9 mouse cellular contexts compared by ENCODE assay signal in the genomic region with DNA sequence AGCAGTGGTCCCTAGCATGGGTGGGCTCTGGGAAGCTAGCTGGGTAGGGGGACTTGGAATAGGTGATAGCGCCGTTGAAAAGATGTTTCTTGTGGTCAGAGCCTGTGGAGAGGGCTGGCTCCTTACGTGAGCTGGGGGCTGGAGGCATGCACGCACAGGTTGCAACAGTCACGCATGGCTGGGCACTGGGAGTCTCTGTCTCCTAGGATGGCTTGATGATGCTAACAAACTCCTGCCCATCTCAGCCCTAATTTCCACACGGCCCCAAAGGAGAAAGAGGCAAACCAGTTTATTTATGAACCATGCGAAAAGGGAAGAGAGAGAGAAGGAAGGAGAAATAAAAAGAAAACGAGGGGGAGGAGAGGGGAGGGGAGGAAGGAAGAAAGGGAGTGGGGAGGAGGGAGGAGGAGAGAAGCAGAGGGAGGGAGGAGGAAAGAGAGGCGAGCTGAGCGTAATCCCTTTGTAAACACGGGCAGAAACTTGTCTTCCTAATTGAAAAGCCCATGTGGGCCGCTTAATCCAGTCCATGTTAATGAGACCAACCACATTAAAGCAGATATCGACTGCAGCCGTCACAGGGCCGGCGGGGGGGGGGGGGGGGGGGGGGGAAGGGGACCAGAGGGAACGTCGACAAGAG. TPM values are rescaled to one million over a fixed set of nuclear protein-coding genes. Genes with fewer than 3 reads are reported as not detected.
DNase-seq lines count a peak whose midpoint lies in the region; ATAC-seq and TF ChIP-seq lines count a peak whose summit lies in the region.
"Had no signal": no experiment of that assay in that cellular context is flagged by ENCODE, and none has a peak within 500 bp of the region (broad histone marks: within the 10 kb centered on the region; RNA-seq: fewer than 3 reads in every experiment).

No protein-coding gene starts in this region.

- TF ChIP-seq POLR2A in brain, embryonic 14.5 days (IDR thresholded peaks at IDR 0.05; ENCODE audit: borderline replicate concordance, extremely low read depth, insufficient read depth, insufficient read length, poor library complexity, severe bottlenecking): no peak

- no peaks in the 10 kb centered on the region for H3K9me3 ChIP-seq in heart, embryonic 12.5 days (replicated peaks)
- no peaks in the 10 kb centered on the region for H3K9me3 ChIP-seq in hindbrain, embryonic 13.5 days
- no peaks in the 10 kb centered on the region for H3K9me3 ChIP-seq in midbrain, postnatal 0 days (ENCODE audit: low read length)

- no peaks in the 10 kb centered on the region for H3K36me3 ChIP-seq in heart, embryonic 12.5 days
- H3K36me3 ChIP-seq in hindbrain, embryonic 13.5 days: no peaks in the 10 kb centered on the region
- H3K36me3 ChIP-seq in midbrain, postnatal 0 days (ENCODE audit: insufficient read depth, low read length): no peaks in the 10 kb centered on the region

- peaks cover 80% of the 10 kb centered on the region for H3K4me1 ChIP-seq in heart, embryonic 12.5 days (replicated peaks)
- peaks cover 84% of the 10 kb centered on the region for H3K4me1 ChIP-seq in hindbrain, embryonic 13.5 days (replicated peaks)
- peaks cover 22% of the 10 kb centered on the region for H3K4me1 ChIP-seq in midbrain, postnatal 0 days (ENCODE audit: insufficient read depth, low read length)

- DNase-seq in heart, adult 11 months: no peak
- DNase-seq in brain, embryonic 14.5 days (ENCODE audit: low read depth): peak; percentile 88
- peak; percentile 60 for DNase-seq in midbrain, postnatal 0 days (ENCODE audit: low spot score)
- no peak for DNase-seq in ovary, postnatal 14 days (ENCODE audit: low spot score)
- no peak for DNase-seq in thymus, postnatal 25 days
- DNase-seq in cerebellum, adult 11 months: no peak
- DNase-seq: heart, postnatal 4 days had no signal

- peak overlapping the region; percentile 37; the same call in 1 of the 2 replicates for H3K9ac ChIP-seq in heart, embryonic 12.5 days
- H3K9ac ChIP-seq in hindbrain, embryonic 13.5 days: peak overlapping the region; percentile 66
- peak overlapping the region; percentile 39; the same call in 1 of the 2 replicates for H3K9ac ChIP-seq in midbrain, postnatal 0 days (replicated peaks; ENCODE audit: low read length, poor library complexity, severe bottlenecking)

- peak overlapping the region; percentile 23; the same call in 1 of the 2 replicates for H3K4me3 ChIP-seq in heart, embryonic 12.5 days
- H3K4me3 ChIP-seq in hindbrain, embryonic 13.5 days: no peak overlapping the region
- no peak overlapping the region for H3K4me3 ChIP-seq in midbrain, postnatal 0 days (ENCODE audit: low read depth, low read length)

- peak overlapping the region; percentile 57 for H3K4me2 ChIP-seq in heart, embryonic 12.5 days
- H3K4me2 ChIP-seq in hindbrain, embryonic 13.5 days: peak overlapping the region; percentile 45
- H3K4me2 ChIP-seq in midbrain, postnatal 0 days (ENCODE audit: low read depth, low read length, poor library complexity, severe bottlenecking): peak overlapping the region; percentile 24

- H3K27ac ChIP-seq in heart, embryonic 12.5 days (ENCODE audit: poor library complexity, severe bottlenecking): no peak overlapping the region
- H3K27ac ChIP-seq in hindbrain, embryonic 13.5 days: peak overlapping the region; percentile 89
- H3K27ac ChIP-seq in midbrain, postnatal 0 days (ENCODE audit: low read depth, low read length): no peak overlapping the region

- 5% methylated on average over 12 of the region's 18 CpGs for WGBS in heart, embryonic 12.5 days
- WGBS in hindbrain, embryonic 13.5 days: 1% methylated on average over 11 of the region's 18 CpGs
- WGBS in midbrain, postnatal 0 days: 6% methylated on average over 14 of the region's 18 CpGs

- no peak for ATAC-seq in heart, embryonic 12.5 days (ENCODE audit: insufficient number of reproducible peaks, low FRiP score)
- ATAC-seq in hindbrain, embryonic 13.5 days (ENCODE audit: low FRiP score): peak; percentile 23; the same call in 1 of the 2 replicates
- ATAC-seq in midbrain, postnatal 0 days (ENCODE audit: low FRiP score): no peak

- TF ChIP-seq CTCF in brain, embryonic 14.5 days (IDR thresholded peaks at IDR 0.05; ENCODE audit: borderline replicate concordance, extremely low read depth, insufficient read depth, insufficient read length): no peak
- TF ChIP-seq CTCF in midbrain, postnatal 0 days (IDR thresholded peaks at IDR 0.05): no peak

- peaks cover 16% of the 10 kb centered on the region for H3K27me3 ChIP-seq in heart, embryonic 12.5 days (replicated peaks)
- peaks cover 13% of the 10 kb centered on the region for H3K27me3 ChIP-seq in hindbrain, embryonic 13.5 days
- H3K27me3 ChIP-seq in midbrain, postnatal 0 days (ENCODE audit: insufficient read depth, low read length): 0 out of 2 replicates have a peak, but pooled peaks cover 5% of the 10 kb centered on the region

RNA-seq across cellular contexts. Expression of a gene that starts 33.1 kb away (rescaled TPM):
- polyA plus RNA-seq in heart, embryonic 12.5 days (2016; fragmentation: Nextera tagmentation; extraction: Ambion mirVana): 104 and 107 TPM in 2 replicates
- 9.8 and 11.4 TPM in 2 replicates for polyA plus RNA-seq in brain, embryonic 14.5 days (2012; rRNA removed)
- 17.7 and 18.0 TPM in 2 replicates for polyA plus RNA-seq in hindbrain, embryonic 13.5 days (2015; fragmentation: Nextera tagmentation; extraction: Ambion mirVana)
- 17.6 and 20.3 TPM in 2 replicates for total RNA-seq in midbrain, postnatal 0 days (2014; rRNA removed)
- 22.6 and 23.6 TPM in 2 replicates for polyA plus RNA-seq in midbrain, postnatal 0 days (2015; fragmentation: Nextera tagmentation; extraction: Ambion mirVana)

Comparison
In these comparisons a context has a peak if more than half of its experiments do, and no peak if none do; other contexts are left out.
1. DNase-seq: peak in brain, embryonic 14.5 days (single experiment) and midbrain, postnatal 0 days (single experiment); none in heart, adult 11 months (single experiment), ovary, postnatal 14 days (single experiment), thymus, postnatal 25 days (single experiment) and cerebellum, adult 11 months (single experiment).
2. Peak in every context shown above with its lines, with median percentiles within 50 percentile points of each other: H3K4me2 ChIP-seq and H3K9ac ChIP-seq.